Comparison of ENCODE assay signal across 8 mouse cellular contexts in the genomic region with DNA sequence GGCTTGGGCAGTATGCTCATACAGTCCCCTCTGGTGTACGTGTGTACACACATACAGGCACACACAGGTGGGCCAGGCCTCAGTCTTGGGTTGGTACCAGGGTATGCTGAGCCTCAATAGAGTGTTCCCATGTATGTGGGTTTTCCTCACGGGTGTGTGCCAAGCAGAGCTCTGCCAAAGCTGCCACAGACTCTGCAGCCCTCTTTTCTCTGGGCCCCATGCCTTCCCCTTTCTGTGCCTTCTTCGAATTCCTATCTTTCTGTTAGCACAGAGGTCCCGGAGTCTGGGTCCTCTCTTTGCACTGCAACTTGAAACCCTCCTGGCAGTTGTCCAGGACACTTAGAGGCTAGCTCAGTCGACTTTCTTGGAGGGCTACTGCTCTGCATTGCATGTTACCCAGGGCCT. TPM values are rescaled to one million over a fixed set of nuclear protein-coding genes. Genes with fewer than 3 reads are reported as not detected.
DNase-seq lines count a peak whose midpoint lies in the region; ATAC-seq lines count a peak whose summit lies in the region.

No protein-coding gene starts in this region.

- H3K27me3 ChIP-seq in heart, embryonic 11.5 days (ENCODE audit: control insufficient read depth, insufficient read depth, low read length) = no peaks in the 10 kb centered on the region
- no peaks in the 10 kb centered on the region for H3K27me3 ChIP-seq in kidney, embryonic 15.5 days

- 21% methylated on average over 5 of the region's 5 CpGs for WGBS in heart, embryonic 11.5 days (ENCODE audit: insufficient replicate concordance)
- 27% methylated on average over 5 of the region's 5 CpGs for WGBS in kidney, embryonic 15.5 days

- no peaks in the 10 kb centered on the region for H3K36me3 ChIP-seq in heart, embryonic 11.5 days (ENCODE audit: control insufficient read depth, insufficient read depth, low read length)
- peaks cover 20% of the 10 kb centered on the region for H3K36me3 ChIP-seq in kidney, embryonic 15.5 days

- 0 out of 2 replicates have a peak, but pooled peaks have one; percentile 48 for ATAC-seq in heart, embryonic 11.5 days (replicated peaks; ENCODE audit: insufficient number of reproducible peaks, low FRiP score, low TSS enrichment)
- ATAC-seq in kidney, embryonic 15.5 days (replicated peaks; ENCODE audit: low FRiP score) = peak; percentile 53
- no peak for ATAC-seq in granulocyte monocyte progenitor cell, adult 5-6 weeks (replicated peaks; ENCODE audit: poor library complexity, severe bottlenecking)

- peak; percentile 51 to 74 for DNase-seq in urinary bladder, postnatal 4 days (ENCODE audit: low spot score in 2 of 2)
- DNase-seq in urinary bladder, postnatal 36 days (ENCODE audit: low spot score in 2 of 2) = no peak
- peak; percentile 75 to 79 for DNase-seq in lung, postnatal 4 days
- no peak for DNase-seq in right cerebral cortex, postnatal 14 days
- no peak for DNase-seq in B cell, adult 2 months

- H3K27ac ChIP-seq in heart, embryonic 11.5 days (ENCODE audit: low read depth, low read length) = peak overlapping the region; percentile 95
- H3K27ac ChIP-seq in kidney, embryonic 15.5 days = peak overlapping the region; percentile 88

- peak overlapping the region; percentile 54 for H3K9ac ChIP-seq in heart, embryonic 11.5 days (ENCODE audit: low read depth, low read length)
- H3K9ac ChIP-seq in kidney, embryonic 15.5 days = no peak overlapping the region

- H3K4me2 ChIP-seq in heart, embryonic 11.5 days = peak overlapping the region; percentile 49
- peak overlapping the region; percentile 8; the same call in 1 of the 2 replicates for H3K4me2 ChIP-seq in kidney, embryonic 15.5 days

- peaks cover 40% of the 10 kb centered on the region for H3K4me1 ChIP-seq in heart, embryonic 11.5 days (ENCODE audit: control insufficient read depth, insufficient read depth, low read length)
- peaks cover 56% of the 10 kb centered on the region for H3K4me1 ChIP-seq in kidney, embryonic 15.5 days

- H3K4me3 ChIP-seq in heart, embryonic 11.5 days (ENCODE audit: low read depth, low read length) = no peak overlapping the region
- H3K4me3 ChIP-seq in kidney, embryonic 15.5 days (replicated peaks) = no peak overlapping the region

- H3K9me3 ChIP-seq in heart, embryonic 11.5 days (replicated peaks; ENCODE audit: control insufficient read depth, low read length) = no peaks in the 10 kb centered on the region
- H3K9me3 ChIP-seq in kidney, embryonic 15.5 days (replicated peaks) = no peaks in the 10 kb centered on the region; the same call in 1 of the 2 replicates

RNA-seq across cellular contexts. Expression of a gene that starts 33.1 kb away (rescaled TPM):
- 11.6 and 12.3 TPM in 2 replicates for polyA plus RNA-seq in heart, embryonic 11.5 days (2014; fragmentation: Nextera tagmentation; extraction: Ambion mirVana)
- polyA plus RNA-seq in kidney, embryonic 15.5 days (2015; fragmentation: Nextera tagmentation; extraction: Ambion mirVana) = 35.2 and 39.5 TPM in 2 replicates
- 0.34 and 0.38 TPM in 2 replicates for total RNA-seq in granulocyte monocyte progenitor cell, adult 5-6 weeks (2014; fragmentation: Nextera tagmentation)
- 0.26 TPM in 1 of 2 replicates, not detected in the other for total RNA-seq in granulocyte monocyte progenitor cell, adult 5-6 weeks (2017)

Comparison
In these comparisons a context has a peak if more than half of its experiments do, and no peak if none do; other contexts are left out.
1. DNase-seq: peak in urinary bladder, postnatal 4 days (2 of 2) and lung, postnatal 4 days (2 of 2); none in urinary bladder, postnatal 36 days (0 of 2), right cerebral cortex, postnatal 14 days (single experiment) and B cell, adult 2 months (0 of 2).